Comparison of ENCODE assay signal across 9 mouse cellular contexts in the genomic region with DNA sequence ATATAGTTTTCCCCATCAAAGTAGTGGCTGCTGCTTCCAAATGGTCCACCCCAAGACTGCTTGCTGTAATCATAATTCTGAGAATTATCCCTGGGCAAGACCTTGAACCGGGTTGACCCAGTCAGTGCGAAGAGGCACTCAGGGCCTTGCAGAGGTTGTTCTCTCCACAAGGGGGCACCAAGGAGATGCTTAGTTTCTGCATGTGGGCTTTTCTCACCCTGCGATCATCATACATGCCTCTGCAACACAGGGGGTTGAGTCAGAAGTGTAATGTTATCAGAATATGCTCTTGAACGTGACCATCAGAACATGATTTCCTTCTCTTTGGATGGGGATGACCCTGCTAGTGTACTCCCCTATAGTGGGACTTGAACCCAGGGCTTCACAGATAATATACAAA. TPM values are rescaled to one million over a fixed set of nuclear protein-coding genes. Genes with fewer than 3 reads are reported as not detected.
A peak's percentile ranks its signal among the peaks of the same experiment; 100 is the strongest.
DNase-seq lines count a peak whose midpoint lies in the region; ATAC-seq and TF ChIP-seq lines count a peak whose summit lies in the region.
"Had no signal": no experiment of that assay in that cellular context is flagged by ENCODE, and none has a peak within 500 bp of the region (broad histone marks: within the 10 kb centered on the region; RNA-seq: fewer than 3 reads in every experiment).

No protein-coding gene starts in this region.

- no peak overlapping the region for H3K9ac ChIP-seq in liver, embryonic 11.5 days (ENCODE audit: low read depth, low read length)

- peak; percentile 73 for TF ChIP-seq CTCF in G1E (IDR thresholded peaks at IDR 0.05; ENCODE audit: low read depth, low read length)
- peak; percentile 86 for TF ChIP-seq CTCF in cerebellum, adult 2 months (IDR thresholded peaks at IDR 0.05; ENCODE audit: borderline replicate concordance, insufficient read depth, low read depth, low read length)
- TF ChIP-seq CTCF in kidney, adult 2 months (conservative IDR thresholded peaks at IDR 0.05; ENCODE audit: insufficient read depth, insufficient read length, low read depth, low read length): peak; percentile 79

- DNase-seq in 416B (ENCODE audit: low read depth): peak; percentile 79
- peak; percentile 26 for DNase-seq in G1E (ENCODE audit: low spot score)
- peak; percentile 68 to 76 for DNase-seq in cerebellum, adult 2 months
- peak; percentile 49 for DNase-seq in forelimb bud, embryonic 11.5 days (ENCODE audit: low read depth, low spot score)
- peak; percentile 75 for DNase-seq in kidney, adult 2 months
- DNase-seq in liver, embryonic 11.5 days (ENCODE audit: low spot score): no peak
- DNase-seq in natural killer cell, adult 2 months (ENCODE audit: low spot score in 2 of 2): peak; percentile 59 to 76
- peak; percentile 55 to 76 for DNase-seq in thymus, postnatal 10 days (ENCODE audit: low spot score in 2 of 2)

- WGBS in cerebellum, adult 2 months: 20% methylated on average over 4 of the region's 4 CpGs
- 39% methylated on average over 4 of the region's 4 CpGs for WGBS in kidney, adult 2 months
- 64% methylated on average over 4 of the region's 4 CpGs for WGBS in liver, embryonic 11.5 days

- H3K9me3 ChIP-seq in G1E (replicated peaks): no peaks in the 10 kb centered on the region
- no peaks in the 10 kb centered on the region for H3K9me3 ChIP-seq in liver, embryonic 11.5 days (ENCODE audit: control insufficient read depth, low read length)

- no peak overlapping the region for H3K27ac ChIP-seq in cerebellum, adult 2 months (ENCODE audit: insufficient read depth, low read length)
- H3K27ac ChIP-seq in kidney, adult 2 months (ENCODE audit: insufficient read depth, low read depth, low read length): no peak overlapping the region
- no peak overlapping the region for H3K27ac ChIP-seq in liver, embryonic 11.5 days (ENCODE audit: low read depth, low read length)

- ATAC-seq in G1E (ENCODE audit: extremely low read depth, insufficient number of reproducible peaks, low FRiP score, poor library complexity, severe bottlenecking): no peak
- ATAC-seq in liver, embryonic 11.5 days (replicated peaks; ENCODE audit: low FRiP score): peak; percentile 46; the same call in 1 of the 2 replicates

- no peak for TF ChIP-seq POLR2A in cerebellum, adult 2 months (IDR thresholded peaks at IDR 0.05; ENCODE audit: borderline replicate concordance, insufficient read depth, low read length)
- no peak for TF ChIP-seq POLR2A in kidney, adult 2 months (IDR thresholded peaks at IDR 0.05; ENCODE audit: low read depth, low read length)

- no peak overlapping the region for H3K4me3 ChIP-seq in G1E (ENCODE audit: low read depth, low read length)
- H3K4me3 ChIP-seq in cerebellum, adult 2 months (replicated peaks; ENCODE audit: insufficient read depth, low read depth, low read length): no peak overlapping the region
- no peak overlapping the region for H3K4me3 ChIP-seq in kidney, adult 2 months (ENCODE audit: insufficient read depth, low read depth, low read length)
- H3K4me3 ChIP-seq in liver, embryonic 11.5 days (ENCODE audit: low read depth, low read length): no peak overlapping the region
- H3K4me3 ChIP-seq: erythroblast, embryonic 14.5 days had no signal

- peaks cover 22% of the 10 kb centered on the region for H3K4me1 ChIP-seq in G1E (ENCODE audit: insufficient read depth, low read depth, low read length)
- H3K4me1 ChIP-seq in cerebellum, adult 2 months (ENCODE audit: control insufficient read depth, insufficient read depth, low read length): no peaks in the 10 kb centered on the region
- H3K4me1 ChIP-seq in kidney, adult 2 months (ENCODE audit: control insufficient read depth, insufficient read depth, low read length): no peaks in the 10 kb centered on the region
- peaks cover 3% of the 10 kb centered on the region; the same call in 1 of the 2 replicates for H3K4me1 ChIP-seq in liver, embryonic 11.5 days (replicated peaks; ENCODE audit: control insufficient read depth, insufficient read depth, low read length)

- no peaks in the 10 kb centered on the region for H3K27me3 ChIP-seq in G1E (ENCODE audit: insufficient read depth, low read length)
- no peaks in the 10 kb centered on the region for H3K27me3 ChIP-seq in cerebellum, adult 2 months (ENCODE audit: control insufficient read depth, insufficient read depth, low read length)
- H3K27me3 ChIP-seq in kidney, adult 2 months (replicated peaks; ENCODE audit: control insufficient read depth, insufficient read depth, low read length): no peaks in the 10 kb centered on the region
- no peaks in the 10 kb centered on the region for H3K27me3 ChIP-seq in liver, embryonic 11.5 days (replicated peaks; ENCODE audit: control insufficient read depth, insufficient read depth, low read length)

- peaks cover 84% of the 10 kb centered on the region for H3K36me3 ChIP-seq in G1E (replicated peaks)
- H3K36me3 ChIP-seq in kidney, adult 2 months (ENCODE audit: control insufficient read depth, insufficient read depth, low read length): no peaks in the 10 kb centered on the region
- peaks cover 4% of the 10 kb centered on the region; the same call in 1 of the 2 replicates for H3K36me3 ChIP-seq in liver, embryonic 11.5 days (ENCODE audit: control insufficient read depth, insufficient read depth, low read length)

- no peak overlapping the region for H3K4me2 ChIP-seq in liver, embryonic 11.5 days

RNA-seq across cellular contexts. Expression of gene Srebf2, which starts 8.4 kb away (rescaled TPM):
- total RNA-seq in G1E (2014; fragmentation: Nextera tagmentation) (97.6 and 164 TPM in 2 replicates), G1E (2017) (42.5 and 48.5 TPM in 2 replicates)
- 440 and 648 TPM in 2 replicates for polyA plus RNA-seq in G1E (2012)
- 104 and 105 TPM in 2 replicates for polyA plus RNA-seq in cerebellum, adult 2 months (2012; rRNA removed)
- 102 and 118 TPM in 2 replicates for polyA plus RNA-seq in kidney, adult 2 months (2012; rRNA removed)
- polyA plus RNA-seq in liver, embryonic 11.5 days (2014; fragmentation: Nextera tagmentation; extraction: Ambion mirVana): 99.7 and 101 TPM in 2 replicates

RNA-seq across cellular contexts. Expression of gene Ccdc134, which starts 10.8 kb away (rescaled TPM):
- total RNA-seq in G1E (2014; fragmentation: Nextera tagmentation) (9.0 and 16.7 TPM in 2 replicates), G1E (2017) (29.7 and 31.7 TPM in 2 replicates)
- polyA plus RNA-seq in G1E (2012): 5.5 and 13.9 TPM in 2 replicates
- 15.4 and 15.5 TPM in 2 replicates for polyA plus RNA-seq in cerebellum, adult 2 months (2012; rRNA removed)
- 6.9 and 7.5 TPM in 2 replicates for polyA plus RNA-seq in kidney, adult 2 months (2012; rRNA removed)
- 17.1 and 17.5 TPM in 2 replicates for polyA plus RNA-seq in liver, embryonic 11.5 days (2014; fragmentation: Nextera tagmentation; extraction: Ambion mirVana)
